Mouse (Mus musculus) CD4-positive, CD25-positive, alpha-beta regulatory T cell, adult 2 months (primary cell): ENCODE data around the gene Epm2aip1.
A peak's percentile ranks its signal among the peaks of the same experiment; 100 is the strongest.

Experiments
- DNase-seq: peaks from one replicate; pipeline ENCODE4 v3.0.0-alpha.2; 2012; ENCODE audit warnings: low read depth, low spot score

Gene Epm2aip1

DNA sequence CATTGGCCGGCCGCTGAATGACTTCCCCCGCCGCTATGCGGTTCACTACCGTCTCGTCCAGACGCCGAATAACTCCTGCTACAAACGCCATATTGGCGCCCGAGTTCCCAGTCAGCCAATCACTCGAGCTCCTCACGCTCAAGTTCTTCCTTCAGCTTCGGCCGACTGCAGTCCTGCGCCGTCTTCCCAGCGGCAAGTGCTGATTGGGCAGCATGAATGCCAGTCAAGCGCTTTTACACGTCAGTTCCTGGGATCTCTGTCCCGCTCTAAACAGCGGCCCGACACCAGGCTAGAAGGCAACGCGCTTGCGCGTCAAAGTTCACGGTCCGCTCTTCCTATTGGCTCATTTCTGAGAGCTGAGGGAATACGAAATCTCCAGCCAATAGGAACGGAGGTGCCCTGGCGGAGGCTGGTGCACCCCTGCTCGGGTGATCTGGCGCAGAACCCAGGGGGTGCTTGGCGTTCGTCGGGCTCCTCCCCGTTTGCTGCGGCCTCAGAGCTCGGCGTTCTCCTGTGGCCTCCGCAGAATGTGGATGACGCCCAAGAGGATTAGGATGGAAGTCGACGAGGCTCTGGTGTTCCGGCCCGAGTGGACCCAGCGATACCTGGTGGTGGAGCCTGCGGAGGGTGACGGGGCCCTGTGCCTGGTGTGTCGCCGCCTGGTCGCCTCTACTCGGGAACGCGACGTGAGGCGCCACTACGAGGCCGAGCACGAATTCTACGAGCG, at the start of gene Epm2aip1, which contains the start of gene Mlh1:
Gene Epm2aip1, plus strand, starts transcription at position 496 of the 727 bp plus-strand sequence.
Gene Mlh1, minus strand, starts transcription at position 358 of the 727 bp plus-strand sequence.
- peak; percentile 100 for DNase-seq

DNA sequence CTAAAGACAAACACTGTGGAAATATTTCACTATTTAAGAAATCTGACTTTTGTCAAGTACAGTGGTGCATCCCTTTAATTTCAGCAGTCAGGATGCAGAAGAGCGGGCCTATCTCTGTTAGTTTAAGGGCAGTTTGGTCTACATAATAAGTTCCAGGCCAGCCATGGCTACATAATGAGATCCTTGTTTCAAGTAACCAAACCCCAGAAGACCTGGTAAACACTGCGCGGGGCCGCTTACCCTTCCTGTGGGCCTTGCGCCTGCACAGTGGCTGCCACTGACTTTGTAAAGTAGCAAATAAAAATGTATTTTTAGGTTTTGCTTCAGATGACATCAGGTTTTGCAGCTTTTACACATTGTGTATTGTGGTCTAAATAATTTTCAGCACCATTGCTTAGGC, 48.3 kb upstream of the Epm2aip1 start:
- DNase-seq = no peak

DNA sequence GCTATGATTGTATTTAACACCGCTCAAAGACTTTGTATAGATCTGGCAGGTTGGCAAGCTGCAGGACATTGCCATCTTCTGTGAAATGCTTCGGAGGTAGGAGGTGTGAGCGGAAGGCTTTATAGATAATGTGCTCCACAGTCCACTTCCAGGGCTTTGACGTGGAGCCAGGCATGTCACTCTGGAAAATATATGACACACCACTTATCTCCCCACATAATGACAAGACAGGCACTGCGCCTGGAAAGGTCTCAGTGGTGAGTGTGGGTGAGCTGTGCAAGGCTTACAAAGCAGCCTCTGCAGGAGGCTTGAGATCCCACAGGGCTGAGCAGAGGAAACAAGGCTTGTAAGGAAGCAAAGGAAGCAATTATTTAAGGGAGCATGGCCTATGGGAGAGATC, 43.3 kb upstream of the Epm2aip1 start:
- no peak for DNase-seq

DNA sequence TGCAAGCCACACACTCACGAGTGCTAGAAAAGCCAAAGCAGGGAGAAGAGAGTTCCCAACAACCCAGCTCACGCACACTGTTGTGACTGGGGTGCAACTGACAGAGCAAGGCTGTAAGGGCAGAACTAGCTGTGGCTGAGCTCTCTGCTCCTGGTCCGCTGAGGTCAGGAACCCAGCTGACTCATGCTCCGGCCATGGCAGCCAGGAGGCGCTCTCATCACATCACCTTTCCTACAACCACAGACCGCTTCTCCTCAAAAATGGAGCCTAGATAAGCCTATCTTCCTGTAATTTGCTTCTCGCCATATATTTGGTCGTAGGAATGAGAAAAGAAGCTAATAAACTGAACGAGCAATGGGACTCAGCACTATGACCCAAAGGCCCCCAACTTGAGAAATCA, 37.0 kb upstream of the Epm2aip1 start:
- peak; percentile 5 for DNase-seq

DNA sequence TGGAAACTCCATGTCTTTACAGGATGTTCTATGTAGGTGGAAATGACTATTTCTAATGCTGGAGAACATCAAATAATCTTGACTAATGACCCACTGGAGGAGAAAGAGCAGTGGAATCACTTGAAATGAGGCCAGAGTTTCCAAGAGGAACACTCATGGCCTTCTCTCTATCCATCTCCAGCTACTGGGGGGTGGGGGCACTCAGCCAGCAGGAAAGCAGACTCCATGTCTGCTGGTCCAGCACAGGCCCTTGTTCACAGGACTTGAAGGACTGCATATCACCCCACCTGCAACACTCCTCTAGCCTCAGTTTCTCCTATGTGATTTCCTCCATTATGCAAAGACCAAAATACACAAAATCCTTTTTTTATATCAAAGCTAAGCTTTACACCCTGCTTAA, 34.0 kb upstream of the Epm2aip1 start:
- DNase-seq = no peak

DNA sequence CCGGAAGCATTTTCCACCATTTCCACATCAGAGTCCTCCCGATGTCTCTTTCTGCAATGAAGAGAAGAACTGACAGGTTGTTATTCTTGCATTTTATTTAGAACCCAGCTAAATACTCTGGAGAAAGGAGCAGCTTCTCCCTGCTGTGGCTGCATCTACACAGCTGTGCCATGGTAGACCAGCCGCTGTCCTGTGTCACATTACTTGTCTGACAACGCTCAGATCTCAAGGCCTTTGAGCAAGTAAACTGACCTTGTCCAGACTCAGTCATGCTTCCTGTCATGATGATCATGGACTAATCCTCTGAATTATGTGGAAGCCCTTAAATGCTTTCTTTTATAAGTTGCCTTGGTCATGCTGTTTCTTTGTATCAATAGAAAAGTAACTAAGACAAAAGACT, 31.9 kb upstream of the Epm2aip1 start:
- no peak for DNase-seq

DNA sequence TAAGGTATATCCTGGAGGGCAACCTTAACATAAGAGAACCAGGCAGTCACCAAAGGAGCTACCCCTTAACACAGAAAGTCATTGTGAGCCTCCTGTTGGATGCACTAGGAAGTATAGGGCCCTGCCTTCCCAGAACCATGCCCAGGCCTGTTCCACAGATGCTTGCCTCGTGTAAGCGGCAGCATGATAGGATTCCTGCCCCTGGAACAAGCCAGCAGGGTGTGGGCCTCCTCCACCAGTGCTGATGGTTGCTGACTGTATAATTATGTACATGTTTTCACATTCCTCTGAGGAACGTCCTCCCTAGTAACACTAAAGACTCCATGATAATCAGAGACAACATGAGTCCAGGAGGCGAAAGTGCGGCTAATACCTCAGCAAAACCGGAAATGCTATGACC, 28.3 kb upstream of the Epm2aip1 start:
- DNase-seq = no peak

DNA sequence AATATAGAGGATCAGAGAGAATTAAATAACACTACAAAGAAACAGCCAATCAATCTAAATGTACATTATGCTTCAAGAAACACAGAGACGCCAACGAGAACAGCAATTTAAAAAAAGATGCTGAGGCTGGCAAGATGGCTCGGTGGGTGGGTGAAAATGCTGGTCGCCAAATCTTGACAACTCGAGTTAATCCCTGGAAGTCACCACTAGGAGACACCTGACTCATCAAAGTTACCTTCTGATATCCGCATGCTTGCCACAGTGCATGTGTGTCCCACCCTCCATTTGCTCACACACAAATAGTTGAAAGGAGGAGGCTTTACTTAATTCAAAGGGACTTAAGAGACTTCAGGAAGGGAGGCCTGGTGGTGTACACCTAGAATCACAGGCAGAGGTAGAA, 26.2 kb upstream of the Epm2aip1 start:
- DNase-seq = no peak

DNA sequence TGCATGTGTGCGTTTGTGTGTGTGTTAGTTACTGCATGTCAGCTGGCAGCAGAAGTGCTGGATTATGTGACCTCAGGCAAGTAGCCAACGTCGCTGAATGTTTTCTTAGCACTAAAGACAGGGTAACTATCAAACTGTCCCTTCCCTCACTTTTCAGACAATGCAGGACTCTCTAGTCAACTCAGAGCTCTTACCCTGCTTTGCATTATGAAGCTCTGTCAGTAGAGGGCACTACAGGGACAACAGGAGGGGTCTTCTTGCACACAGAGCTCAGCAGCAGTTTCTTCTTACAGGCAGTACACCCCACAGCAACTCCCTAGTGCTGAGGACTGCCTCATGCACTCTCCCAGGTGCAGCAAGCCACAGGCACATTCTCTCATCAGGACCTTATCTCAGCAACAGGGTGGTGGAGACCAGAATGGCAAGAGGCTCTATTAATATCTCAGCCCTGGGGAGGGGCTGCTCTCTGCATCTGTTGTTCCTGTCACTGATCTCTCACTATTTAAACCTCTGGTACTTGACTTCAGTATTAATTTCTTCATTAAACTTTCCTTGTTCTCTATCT, 24.0 kb upstream of the Epm2aip1 start:
- DNase-seq = peak; percentile 32

DNA sequence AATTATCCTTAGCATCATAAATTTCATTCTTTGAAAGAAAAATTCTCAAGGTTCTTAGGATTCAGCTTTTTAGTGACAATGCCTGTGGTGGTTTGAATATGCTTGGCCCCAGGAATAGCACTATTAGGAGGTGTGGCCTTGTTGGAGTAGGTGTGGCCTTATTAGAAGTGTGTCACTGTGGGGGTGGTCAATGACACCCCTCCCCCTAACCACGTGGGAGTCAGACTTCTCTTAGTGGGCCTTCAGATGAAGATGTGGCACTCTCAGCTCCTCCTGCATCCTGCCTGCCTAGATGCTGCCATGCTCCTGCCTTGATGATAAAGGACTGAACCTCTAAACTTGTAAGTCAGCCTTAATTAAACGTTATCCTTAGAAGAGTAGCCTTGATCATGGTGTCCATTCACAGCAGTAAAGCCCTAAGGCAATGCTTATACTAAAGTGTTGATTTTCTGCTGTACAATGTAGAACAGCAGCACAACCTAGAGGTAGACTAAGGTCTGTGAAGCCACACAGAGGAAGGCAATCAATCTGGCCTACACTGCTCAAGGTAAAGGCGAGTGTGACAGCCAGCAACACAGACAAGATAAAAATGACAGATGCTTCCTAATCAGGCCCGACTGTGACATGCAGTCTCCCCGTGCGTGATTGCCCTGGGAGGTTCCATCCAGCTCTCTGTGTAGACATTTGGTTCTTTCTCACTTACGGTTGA, 19.4 kb upstream of the Epm2aip1 start:
- DNase-seq = no peak

DNA sequence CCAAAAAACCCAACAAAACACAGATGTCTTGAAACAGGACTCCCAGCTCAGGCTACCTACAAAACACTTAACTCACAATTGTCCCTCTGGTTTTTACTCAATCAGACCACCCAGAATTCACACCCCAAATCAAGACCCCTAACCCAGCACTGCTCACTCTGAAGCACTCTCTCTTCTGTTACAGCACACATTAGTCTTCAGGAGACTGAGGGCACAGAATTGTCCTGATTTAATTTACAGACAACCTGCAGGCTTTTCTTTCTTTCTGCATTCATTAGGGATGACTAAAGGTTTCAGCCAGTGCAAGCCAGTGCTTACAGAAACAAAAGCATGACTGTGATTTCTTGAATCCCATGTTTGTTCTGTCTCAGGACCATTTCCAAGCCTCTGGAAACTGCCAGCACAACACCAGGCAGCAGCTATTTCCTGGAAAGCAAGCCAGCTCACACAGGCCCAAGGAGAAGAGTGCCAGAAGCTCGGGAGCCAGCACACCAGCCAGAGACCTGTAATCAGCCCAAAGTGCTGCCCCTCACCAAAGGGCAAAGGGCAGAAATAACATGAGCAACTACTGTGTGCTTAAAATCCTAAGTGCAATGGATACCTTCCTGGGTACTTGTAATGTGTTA, 11.3 kb upstream of the Epm2aip1 start:
- DNase-seq = no peak

DNA sequence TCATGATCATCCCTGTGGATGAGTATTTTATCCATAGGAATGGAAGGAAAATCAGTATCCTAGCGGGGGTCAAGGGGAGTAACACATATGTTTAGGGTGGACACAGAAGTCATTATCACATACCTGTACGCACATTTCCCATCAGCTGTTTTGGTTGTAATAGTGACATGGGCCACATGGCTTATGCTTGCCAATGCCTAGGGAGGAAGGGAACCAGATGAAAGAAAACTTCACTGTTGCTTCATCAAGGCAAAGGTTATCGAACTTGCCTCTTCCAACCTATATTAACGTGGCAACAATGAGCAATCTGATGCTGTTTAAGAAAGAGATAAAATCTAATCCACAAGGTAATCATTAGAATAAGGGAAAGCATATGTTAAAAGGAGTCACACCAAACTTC, 10.4 kb upstream of the Epm2aip1 start:
- no peak for DNase-seq

DNA sequence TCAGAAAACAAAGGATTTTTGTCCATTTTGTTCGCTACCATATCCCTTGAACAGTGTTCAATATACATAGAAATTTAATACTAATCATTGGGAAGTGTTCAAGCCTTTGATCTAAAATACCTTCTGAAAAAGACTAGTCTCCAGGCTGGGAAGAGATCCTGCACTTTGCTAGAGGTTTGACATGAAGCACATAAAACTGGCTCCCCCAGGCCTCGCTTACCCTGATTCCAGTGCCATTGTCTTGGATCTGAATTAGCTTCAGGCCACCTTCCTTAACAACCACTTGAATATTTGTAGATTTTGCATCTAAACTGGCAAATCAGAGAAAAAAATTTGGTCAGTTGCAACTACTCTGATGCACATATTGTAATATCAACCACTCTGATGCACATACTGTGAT, 3.7 kb upstream of the Epm2aip1 start:
- no peak for DNase-seq

DNA sequence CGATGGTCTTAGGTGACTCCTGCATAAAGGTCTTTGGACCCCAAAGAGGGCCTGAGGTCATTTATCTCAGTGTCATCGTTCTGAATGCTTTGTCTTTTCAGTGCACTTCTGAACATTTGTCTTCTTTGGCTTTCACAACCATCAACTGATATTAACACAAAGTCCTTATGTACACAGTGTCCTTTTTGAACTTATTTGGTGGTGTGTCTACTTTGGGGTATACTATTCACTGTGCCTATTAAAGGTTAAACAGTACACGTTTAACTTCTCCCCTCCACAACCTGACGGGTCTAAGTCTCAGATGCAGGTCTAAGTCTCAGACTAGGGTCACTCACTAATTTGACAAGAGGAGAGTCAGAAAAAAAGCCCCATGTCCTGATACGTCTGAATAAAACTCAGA, 1.1 kb upstream of the Epm2aip1 start:
- DNase-seq = no peak

DNA sequence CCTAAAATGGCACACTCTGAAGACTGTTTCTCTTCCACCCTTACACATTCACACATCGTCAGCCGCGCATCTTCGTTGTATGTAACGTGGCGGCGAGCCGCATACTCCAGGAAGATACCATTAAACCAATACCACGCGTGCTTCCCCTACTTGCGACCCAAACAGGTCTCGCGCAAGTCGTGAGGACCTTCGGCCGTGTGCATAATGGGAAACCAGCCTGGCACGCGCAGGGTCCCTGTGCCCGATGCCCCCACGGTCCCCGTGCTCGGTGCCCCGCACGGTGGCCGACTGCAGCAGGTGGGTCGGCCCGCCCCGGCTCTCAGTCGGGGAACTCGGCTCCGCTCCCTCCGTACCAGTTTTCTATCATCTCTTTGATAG, 684 bp upstream of the Epm2aip1 start:
- DNase-seq = no peak

DNA sequence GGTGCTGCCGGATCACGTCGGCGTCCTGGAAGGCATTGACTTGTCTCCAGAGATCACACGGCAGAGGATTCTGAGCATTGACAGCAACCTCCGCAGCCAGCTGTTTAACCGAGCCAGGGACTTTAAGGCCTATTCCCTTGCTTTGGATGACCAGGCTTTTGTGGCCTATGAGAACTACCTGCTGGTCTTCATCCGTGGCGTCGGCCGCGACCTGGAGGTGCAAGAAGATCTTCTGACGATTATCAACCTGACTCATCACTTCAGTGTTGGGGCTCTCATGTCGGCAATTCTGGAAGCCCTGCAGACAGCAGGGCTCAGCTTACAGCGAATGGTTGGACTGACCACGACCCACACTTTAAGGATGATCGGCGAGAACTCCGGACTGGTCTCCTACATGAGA, 627 bp downstream of the Epm2aip1 start:
- no peak for DNase-seq

DNA sequence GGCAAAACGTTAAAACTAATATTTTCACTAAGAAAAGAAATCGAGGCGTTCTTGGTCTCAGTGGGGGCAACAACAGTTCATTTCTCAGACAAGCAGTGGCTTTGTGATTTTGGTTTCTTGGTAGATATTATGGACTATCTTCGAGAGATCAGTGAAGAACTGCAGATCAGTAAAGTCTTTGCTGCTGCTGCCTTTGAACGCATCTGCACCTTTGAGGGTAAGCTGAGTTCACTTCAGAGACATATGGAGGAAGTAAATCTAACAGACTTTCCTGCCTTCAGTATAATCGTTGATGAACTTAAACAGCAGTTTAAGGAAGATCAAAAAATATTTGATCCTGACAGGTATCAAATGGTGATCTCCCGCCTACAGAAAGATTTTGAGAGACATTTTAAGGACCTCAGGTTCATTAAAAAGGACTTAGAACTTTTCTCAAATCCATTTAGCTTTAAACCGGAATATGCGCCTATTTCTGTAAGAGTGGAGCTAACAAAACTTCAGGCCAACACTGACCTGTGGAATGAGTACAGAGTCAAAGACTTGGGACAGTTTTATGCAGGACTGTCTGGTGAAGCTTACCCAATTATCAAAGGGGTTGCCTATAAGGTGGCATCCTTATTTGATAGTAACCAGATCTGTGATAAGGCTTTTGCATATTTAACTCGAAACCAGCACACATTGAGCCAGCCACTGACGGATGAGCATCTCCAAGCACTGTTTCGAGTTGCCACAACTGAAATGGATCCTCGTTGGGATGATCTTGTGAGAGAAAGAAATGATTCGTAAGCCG, 1.5 kb downstream of the Epm2aip1 start:
- peak; percentile 42 for DNase-seq

DNA sequence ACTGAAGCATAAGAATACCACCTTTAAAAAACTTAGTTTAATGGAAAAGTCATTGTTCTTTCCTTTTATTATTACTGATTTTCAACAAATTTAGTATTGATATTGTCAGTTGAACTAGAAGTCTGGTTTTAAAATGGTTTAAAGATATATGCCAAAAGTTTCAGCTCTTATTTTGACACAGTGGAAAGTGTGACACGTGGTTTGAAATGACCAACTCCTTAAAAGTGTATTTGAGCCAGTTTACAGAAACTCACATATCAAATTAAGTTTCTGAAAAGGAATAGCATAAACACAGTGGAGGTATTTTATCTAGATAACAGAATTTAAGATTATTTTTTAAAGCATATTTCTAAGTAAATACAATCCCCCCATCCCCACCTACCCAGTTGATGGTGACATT, 2.2 kb downstream of the Epm2aip1 start:
- no peak for DNase-seq

DNA sequence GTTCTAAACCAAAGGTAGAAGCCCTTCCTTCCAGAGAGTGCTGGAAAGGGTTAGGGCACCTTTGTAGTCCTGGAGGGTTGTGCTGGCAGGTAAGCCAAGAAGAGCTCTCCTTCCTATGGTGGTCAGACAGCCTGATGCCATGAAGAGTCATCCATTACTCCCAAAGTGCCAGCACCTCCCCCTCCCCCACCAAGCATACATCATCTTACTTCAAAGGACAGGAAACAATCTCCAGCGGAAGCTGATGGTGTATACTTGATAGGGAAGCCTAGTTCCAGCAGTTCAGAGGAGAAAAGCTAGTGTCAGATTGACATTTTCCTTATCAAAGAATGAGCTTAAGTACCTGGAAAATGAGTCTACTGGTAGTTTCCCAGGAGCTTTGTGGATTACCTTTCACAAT, 3.4 kb downstream of the Epm2aip1 start:
- peak; percentile 61 for DNase-seq

DNA sequence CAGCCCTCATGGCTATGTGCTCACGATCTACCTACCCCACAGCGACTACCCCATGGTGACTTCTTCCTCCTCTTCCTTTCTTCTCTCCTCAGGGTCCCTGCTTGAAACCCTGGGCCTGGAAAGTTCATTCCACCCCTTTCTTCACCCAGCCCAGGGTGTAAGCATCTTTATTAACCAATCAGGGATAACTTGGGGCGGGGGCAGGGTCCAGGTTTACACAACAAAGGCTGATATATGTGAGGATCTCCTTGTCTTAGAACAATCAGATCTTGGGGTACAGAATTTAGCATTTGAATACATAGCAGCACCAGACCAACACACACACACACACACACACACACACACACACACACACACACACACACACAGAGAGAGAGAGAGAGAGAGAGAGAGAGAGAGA, 13.3 kb downstream of the Epm2aip1 start:
- no peak for DNase-seq

DNA sequence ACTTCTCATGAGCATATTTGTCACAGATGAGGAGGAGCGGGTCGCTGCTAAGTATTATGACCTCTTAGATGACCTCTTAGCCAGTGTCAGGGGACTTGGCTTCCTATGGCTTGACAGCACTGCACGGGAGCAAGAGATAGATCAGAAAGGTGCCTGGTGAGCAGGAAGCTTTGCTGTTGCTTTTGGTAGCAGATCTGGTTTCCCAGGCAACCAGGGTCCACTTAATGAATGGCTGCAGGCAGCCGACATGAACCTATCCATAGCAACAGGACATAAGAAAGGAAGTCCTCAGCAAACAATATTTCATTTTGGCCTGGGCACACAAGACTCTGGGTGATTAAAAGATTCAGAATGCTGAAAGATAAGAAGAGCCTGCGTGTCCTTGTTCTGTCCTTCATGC, 13.9 kb downstream of the Epm2aip1 start:
- DNase-seq = no peak

DNA sequence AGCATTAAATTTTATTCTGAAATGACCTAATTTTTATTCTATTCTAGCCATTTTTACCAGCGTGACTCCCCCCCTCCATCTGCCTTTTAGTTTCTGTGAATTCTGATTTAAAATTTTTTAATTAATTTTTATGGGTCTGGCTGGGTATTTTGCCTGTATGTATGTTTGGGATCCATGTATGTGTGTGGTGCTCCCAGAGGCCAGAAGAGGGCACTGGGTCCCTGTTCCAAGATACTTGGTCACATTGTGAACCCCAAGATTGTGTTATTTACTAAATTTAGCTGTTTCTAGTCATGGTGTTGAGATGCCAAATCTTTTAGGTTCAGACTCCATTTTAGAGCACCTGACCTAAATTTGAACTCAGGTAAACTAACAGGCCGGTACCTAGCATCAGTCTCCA, 14.7 kb downstream of the Epm2aip1 start:
- no peak for DNase-seq
